Mouse (Mus musculus) activated CD4-positive, CD25-positive, alpha-beta regulatory T cell, adult 4 months (primary cell): ENCODE measurements around the gene Tbc1d4. TPM values are rescaled to one million over a fixed set of nuclear protein-coding genes. Genes with fewer than 3 reads are reported as not detected.
A peak's percentile ranks its signal among the peaks of the same experiment; 100 is the strongest.

Source experiments
- ATAC-seq: one replicate; pipeline ENCODE4 v1.8.0; 2017
- polyA plus RNA-seq, 2 experiments: library from polyadenylated mRNA; unstranded; fragments of 100-300 nt; shearing (Covaris generic); gene quantifications; one replicate each; pipeline ENCODE4 v1.2.1; 2017

Tbc1d4 gene
- polyA plus RNA-seq, 2 experiments from 2014 or later: 118 to 135 TPM

GRCm38 (mm10) chr14:101500826-101501225 is 108.2 kb downstream of the Tbc1d4 start:
- ATAC-seq: no peak

GRCm38 (mm10) chr14:101499838-101500237 is 109.2 kb downstream of the Tbc1d4 start:
- no peak for ATAC-seq

- ATAC-seq: no peak
Observed at GRCm38 (mm10) chr14:101488264-101488810, 120.7 kb downstream of the Tbc1d4 start.

- peak; percentile 12 for ATAC-seq
Observed at GRCm38 (mm10) chr14:101486550-101486949, 122.4 kb downstream of the Tbc1d4 start.

GRCm38 (mm10) chr14:101483230-101483629 is 125.8 kb downstream of the Tbc1d4 start:
- no peak for ATAC-seq

GRCm38 (mm10) chr14:101482270-101482669 is 126.7 kb downstream of the Tbc1d4 start:
- ATAC-seq: no peak

GRCm38 (mm10) chr14:101481165-101481564 is 127.8 kb downstream of the Tbc1d4 start:
- ATAC-seq: no peak

GRCm38 (mm10) chr14:101480541-101480940 is 128.4 kb downstream of the Tbc1d4 start:
- ATAC-seq: peak; percentile 50

GRCm38 (mm10) chr14:101477827-101478220 is 131.2 kb downstream of the Tbc1d4 start:
- ATAC-seq: peak; percentile 5

- ATAC-seq: peak; percentile 58
Observed at GRCm38 (mm10) chr14:101477081-101477826, 131.7 kb downstream of the Tbc1d4 start.

GRCm38 (mm10) chr14:101469475-101470093 is 139.4 kb downstream of the Tbc1d4 start:
- ATAC-seq: no peak

- ATAC-seq: peak; percentile 24
Observed at GRCm38 (mm10) chr14:101468143-101468542, 140.8 kb downstream of the Tbc1d4 start.

- peak; percentile 36 for ATAC-seq
Observed at GRCm38 (mm10) chr14:101467532-101467931, 141.5 kb downstream of the Tbc1d4 start.

- no peak for ATAC-seq
Observed at GRCm38 (mm10) chr14:101466521-101466920, 142.5 kb downstream of the Tbc1d4 start.

GRCm38 (mm10) chr14:101465893-101466292 is 143.1 kb downstream of the Tbc1d4 start:
- ATAC-seq: no peak

- ATAC-seq: peak; percentile 82
Observed at GRCm38 (mm10) chr14:101460768-101461167, 148.2 kb downstream of the Tbc1d4 start.

GRCm38 (mm10) chr14:101452915-101453314 is 156.1 kb downstream of the Tbc1d4 start:
- ATAC-seq: peak; percentile 93

- no peak for ATAC-seq
Observed at GRCm38 (mm10) chr14:101447857-101448256, 161.1 kb downstream of the Tbc1d4 start.

GRCm38 (mm10) chr14:101445205-101445604 is 163.8 kb downstream of the Tbc1d4 start:
- no peak for ATAC-seq

GRCm38 (mm10) chr14:101437925-101438324 is 171.1 kb downstream of the Tbc1d4 start:
- no peak for ATAC-seq

GRCm38 (mm10) chr14:101430536-101430935 is 178.5 kb downstream of the Tbc1d4 start:
- ATAC-seq: no peak

GRCm38 (mm10) chr14:101428805-101429516 is 180.0 kb downstream of the Tbc1d4 start:
- ATAC-seq: no peak

- ATAC-seq: no peak
Observed at GRCm38 (mm10) chr14:101417679-101418078, 191.3 kb downstream of the Tbc1d4 start.
